Mouse (Mus musculus): ENCODE measurements around the gene Ugt1a9.
"Not testable (repeated sequence)": the region's sequence is repeated elsewhere in the genome, so short reads cannot be mapped to it uniquely, and the experiment has no call there.

Gene Ugt1a9

GRCm38 (mm10) chr1:88109027-88109557, 38.5 kb downstream of the Ugt1a9 start:
- DNase-seq (ENCODE audit: low read depth), result not testable (repeated sequence)

- DNase-seq (ENCODE audit: low read depth), result not testable (repeated sequence)
Measured at GRCm38 (mm10) chr1:88109604-88110003, 39.0 kb downstream of the Ugt1a9 start.

DNA sequence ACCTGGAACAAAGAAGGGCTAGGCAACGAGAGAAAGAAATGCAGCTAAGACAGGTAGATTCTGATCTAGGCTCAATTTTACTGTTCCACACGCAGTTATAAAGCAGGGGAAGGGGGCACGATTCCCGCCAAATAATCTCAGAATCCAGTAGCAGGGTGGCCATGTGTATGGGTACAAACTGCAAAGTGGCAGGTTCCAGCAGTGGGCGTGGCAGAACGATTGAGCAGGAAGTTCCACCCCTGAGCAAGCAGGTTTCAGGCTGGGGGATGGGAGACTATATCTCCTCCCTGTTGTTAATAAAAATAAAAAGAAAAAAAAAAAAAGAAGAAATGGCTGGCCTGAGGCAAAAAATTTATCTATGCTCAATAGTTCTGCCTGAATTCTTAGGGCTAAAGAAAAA, 42.2 kb downstream of the Ugt1a9 start:
- DNase-seq (ENCODE audit: low read depth), result not testable (repeated sequence)

GRCm38 (mm10) chr1:88120550-88120949, 50.0 kb downstream of the Ugt1a9 start:
- DNase-seq (ENCODE audit: low read depth), result not testable (repeated sequence)

- DNase-seq (ENCODE audit: low read depth), result peak; percentile 32
Measured at GRCm38 (mm10) chr1:88121521-88121920, 50.9 kb downstream of the Ugt1a9 start.

DNA sequence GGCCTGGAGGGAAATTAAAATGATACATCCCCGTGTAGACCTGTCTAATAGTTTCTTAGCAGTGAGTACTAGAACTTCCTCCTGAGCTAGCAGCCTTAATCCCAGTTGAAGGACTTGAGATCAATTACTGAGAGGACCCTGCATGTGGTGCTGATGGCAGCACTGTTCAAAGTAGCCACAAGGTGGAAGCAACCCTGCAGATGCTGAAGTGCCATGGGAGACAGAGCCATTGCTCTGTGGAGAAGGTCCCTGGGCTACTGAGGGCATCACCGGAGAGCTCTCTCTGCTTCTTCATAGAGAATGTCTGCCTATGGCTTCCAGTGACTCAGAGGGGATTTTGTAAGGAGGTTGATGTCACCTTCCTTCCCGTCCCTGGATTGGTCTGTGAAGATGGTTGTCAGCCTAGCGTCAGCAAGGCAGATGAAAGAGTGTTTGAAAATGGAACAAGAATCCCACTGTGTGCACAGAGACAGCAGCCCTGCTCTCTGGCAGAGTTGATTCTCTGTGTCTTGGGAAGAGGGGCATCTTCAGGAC, 55.3 kb downstream of the Ugt1a9 start:
- DNase-seq (ENCODE audit: low read depth), result not testable (repeated sequence)

DNA sequence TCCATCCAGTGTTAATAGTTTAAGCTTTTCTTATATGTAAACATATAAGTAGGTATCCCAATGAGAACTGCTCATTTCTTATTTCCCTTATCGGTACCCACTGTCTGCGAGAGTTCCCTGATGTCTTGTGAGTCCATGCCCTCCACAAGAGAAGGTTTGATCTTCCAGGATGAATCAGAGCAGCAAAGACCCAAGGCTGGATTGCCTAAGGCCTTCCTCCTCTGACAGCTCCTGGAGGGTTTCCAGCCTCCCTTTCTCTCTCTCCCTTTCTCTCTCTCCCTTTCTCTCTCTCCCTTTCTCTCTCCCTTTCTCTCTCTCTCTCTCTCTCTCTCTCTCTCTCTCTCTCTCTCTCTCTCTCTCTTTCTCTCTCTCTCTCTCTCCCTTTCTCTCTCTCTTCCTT, 58.5 kb downstream of the Ugt1a9 start:
- DNase-seq (ENCODE audit: low read depth), result not testable (repeated sequence)

GRCm38 (mm10) chr1:88130223-88130622, 59.6 kb downstream of the Ugt1a9 start:
- not testable (repeated sequence) for DNase-seq (ENCODE audit: low read depth)

DNA sequence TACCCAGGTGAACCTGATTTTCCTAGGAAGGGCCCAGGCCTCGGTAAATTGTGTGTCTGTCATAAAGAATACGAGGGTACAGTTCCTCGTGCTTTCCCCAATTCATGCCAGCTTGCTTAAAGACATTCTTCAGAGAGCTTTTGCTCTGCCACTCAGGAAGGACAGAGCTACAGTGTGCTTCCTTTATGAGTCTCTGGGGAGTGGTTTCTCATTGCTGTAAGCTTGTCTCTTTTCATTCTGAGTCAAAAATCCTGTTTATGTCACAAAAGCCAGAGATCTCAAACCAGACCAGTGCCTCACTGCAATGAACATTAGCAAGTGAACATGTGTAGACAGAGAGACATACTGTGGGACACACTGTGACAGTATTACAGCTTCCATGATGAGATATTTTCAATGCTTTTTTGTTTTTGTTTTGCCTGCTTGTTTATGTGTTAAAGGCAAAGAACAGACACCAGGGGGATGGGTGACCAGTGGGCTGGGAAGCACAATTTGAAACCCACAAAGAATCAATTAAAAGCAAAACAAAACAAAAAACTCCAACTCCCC, 63.4 kb downstream of the Ugt1a9 start:
- peak; percentile 36 for DNase-seq (ENCODE audit: low read depth)

DNA sequence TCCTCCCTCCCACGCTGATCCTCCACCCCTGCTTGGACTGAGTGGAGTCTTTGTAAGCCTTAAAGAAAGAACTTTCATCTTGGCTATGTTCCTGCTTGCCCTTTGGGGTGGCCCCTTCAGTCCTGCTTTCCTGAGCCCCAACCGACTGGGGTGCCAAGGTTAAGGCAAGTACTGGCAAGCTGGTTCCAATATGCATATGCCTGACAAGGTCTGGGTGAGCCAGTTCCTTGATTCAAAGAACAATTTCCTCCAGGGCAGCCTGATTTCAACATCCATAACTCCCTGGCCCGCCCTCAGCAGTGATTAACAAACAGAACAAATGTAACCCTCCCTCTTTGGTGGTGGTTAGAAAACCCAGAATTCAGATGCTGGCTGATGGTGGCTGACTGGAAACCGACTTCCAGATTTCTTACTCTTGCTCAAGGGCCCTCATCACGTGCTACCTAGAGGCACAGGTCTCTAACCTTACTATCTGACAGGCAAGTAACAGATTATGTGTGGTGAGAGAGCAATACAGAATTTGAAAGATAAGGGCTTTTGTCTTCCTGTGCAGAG, 63.9 kb downstream of the Ugt1a9 start, which contains the start of gene Ugt1a6a:
Gene Ugt1a6a, plus strand, starts transcription at position 353 of the 555 bp plus-strand sequence.
- DNase-seq (ENCODE audit: low read depth), result peak; percentile 77

- not testable (repeated sequence) for DNase-seq (ENCODE audit: low read depth)
Measured at GRCm38 (mm10) chr1:88135229-88135904, 64.8 kb downstream of the Ugt1a9 start.

- DNase-seq (ENCODE audit: low read depth), result no peak
Measured at GRCm38 (mm10) chr1:88136646-88137045, 66.0 kb downstream of the Ugt1a9 start.

DNA sequence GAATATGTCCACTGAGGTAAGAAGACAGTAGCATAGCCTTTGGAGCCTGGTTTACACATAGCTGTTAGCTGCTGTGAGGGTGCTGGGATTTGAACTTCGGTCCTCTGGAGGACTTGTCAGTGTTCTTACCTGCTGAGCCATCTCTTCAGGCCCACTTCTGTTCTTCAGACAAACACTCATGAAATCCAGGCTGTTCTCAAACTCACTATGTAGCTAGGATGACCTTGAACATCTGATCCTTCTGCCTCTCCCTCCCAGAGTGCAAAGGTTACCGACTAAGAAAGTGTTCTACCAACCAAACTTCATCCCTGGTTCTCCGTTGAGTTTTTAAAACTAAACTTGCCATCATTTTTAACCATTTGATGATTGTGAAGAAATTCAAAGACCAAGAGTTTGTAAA, 66.7 kb downstream of the Ugt1a9 start:
- DNase-seq (ENCODE audit: low read depth), result no peak

- DNase-seq (ENCODE audit: low read depth), result no peak
Measured at GRCm38 (mm10) chr1:88138145-88138544, 67.5 kb downstream of the Ugt1a9 start.

- not testable (repeated sequence) for DNase-seq (ENCODE audit: low read depth)
Measured at GRCm38 (mm10) chr1:88140492-88140891, 69.9 kb downstream of the Ugt1a9 start.

DNA sequence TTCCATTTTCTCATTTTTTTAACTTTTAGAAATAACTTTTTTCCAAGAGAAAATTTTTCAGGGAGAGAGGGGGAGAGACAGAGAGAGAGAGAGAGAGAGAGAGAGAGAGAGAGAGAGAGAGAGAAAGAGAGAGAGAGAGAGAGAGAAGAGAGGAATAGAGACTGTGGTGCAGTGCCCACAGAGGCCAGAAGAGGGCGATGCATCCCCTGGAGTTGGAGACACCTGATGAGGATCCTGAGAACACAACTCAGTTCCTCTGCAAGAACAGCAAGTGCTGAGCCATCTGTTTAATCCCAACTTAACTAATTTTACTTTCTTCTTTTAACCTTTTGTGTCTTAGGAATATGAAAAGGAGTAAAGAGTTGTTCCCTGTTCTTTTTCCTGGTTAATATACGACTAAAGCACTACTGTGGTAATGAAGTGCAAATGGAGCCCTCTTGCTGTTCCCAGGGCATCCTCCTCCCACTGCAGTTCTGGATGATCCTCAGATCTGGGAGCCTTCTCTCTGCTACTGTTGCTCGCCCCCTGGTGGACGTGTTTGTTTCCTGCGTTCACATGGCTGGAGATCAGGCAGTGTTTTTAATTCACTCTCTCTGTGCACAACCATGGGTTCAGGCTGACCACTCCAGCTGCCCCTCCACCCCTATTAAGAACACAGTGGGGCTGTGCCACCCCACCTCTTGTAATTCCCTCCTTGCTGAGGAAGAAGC, 73.5 kb downstream of the Ugt1a9 start:
- peak; percentile 45 for DNase-seq (ENCODE audit: low read depth)

- peak; percentile 26 for DNase-seq (ENCODE audit: low read depth)
Measured at GRCm38 (mm10) chr1:88145278-88145677, 74.7 kb downstream of the Ugt1a9 start.

GRCm38 (mm10) chr1:88150133-88150532, 79.5 kb downstream of the Ugt1a9 start:
- peak; percentile 31 for DNase-seq (ENCODE audit: low read depth)

DNA sequence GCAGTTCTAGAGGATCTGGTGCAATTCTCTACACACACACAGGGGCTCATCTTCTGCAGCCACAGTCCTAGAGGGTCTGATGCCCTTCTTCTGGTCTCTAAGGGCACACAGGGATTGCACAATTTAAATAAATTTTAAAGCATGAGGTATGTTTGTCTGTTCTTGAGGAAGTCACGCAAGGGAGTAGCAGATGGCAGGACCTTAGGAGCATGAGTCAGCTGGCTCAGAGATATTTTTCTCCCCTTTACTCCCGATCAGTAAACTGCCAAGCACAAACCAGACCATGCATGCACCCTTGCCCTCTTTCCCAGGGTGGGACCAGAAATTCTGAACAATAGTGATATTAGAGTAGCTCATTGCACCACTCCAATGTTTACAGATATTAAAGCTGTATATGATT, 87.8 kb downstream of the Ugt1a9 start:
- peak; percentile 6 for DNase-seq (ENCODE audit: low read depth)

DNA sequence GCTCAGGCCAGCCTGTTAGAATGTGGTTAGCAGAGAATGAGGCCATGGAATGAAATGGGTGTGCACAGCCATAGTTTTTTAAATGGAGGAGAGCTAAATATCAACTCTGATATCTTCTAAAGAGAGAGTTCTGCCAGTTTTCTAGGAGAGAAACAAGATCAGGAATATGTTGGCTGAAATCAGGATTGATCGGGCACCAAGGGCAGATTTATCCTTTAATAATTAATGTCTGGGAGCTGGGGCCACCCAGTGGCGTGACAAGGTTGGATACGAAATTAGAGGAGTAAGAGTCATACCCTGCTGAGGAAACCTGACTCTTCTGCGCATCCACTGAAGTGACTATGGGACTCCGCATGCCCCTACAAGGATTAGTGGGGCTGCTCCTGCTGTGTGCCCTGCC, 95.1 kb downstream of the Ugt1a9 start, which contains the start of gene Ugt1a5:
Gene Ugt1a5, plus strand, starts transcription at position 302 of the 400 bp plus-strand sequence.
- DNase-seq (ENCODE audit: low read depth), result no peak

- not testable (repeated sequence) for DNase-seq (ENCODE audit: low read depth)
Measured at GRCm38 (mm10) chr1:88172190-88172589, 101.6 kb downstream of the Ugt1a9 start.

- DNase-seq (ENCODE audit: low read depth), result no peak
Measured at GRCm38 (mm10) chr1:88179657-88180056, 109.1 kb downstream of the Ugt1a9 start.
